14 mouse cellular contexts compared by ENCODE assay signal in the genomic region with DNA sequence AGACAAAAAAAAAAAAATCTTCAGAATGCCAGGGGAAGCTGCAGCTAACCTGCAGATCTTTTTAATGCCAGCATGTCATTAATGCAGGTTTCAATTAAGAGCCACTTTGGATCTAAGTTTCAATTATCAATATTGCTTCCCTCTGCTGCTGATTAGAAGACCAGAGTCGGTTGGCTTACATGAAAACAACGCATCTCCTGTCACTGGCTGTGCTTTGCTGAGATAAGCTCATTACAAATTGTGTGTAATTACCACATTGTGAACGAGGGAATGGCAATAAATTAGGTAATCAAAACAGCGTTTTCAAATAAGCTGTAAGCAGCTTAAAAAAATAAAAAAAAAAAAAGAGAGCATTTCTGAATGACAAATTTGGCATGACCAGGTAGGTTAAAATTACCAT. TPM values are rescaled to one million over a fixed set of nuclear protein-coding genes. Genes with fewer than 3 reads are reported as not detected.
DNase-seq lines count a peak whose midpoint lies in the region; ATAC-seq and TF ChIP-seq lines count a peak whose summit lies in the region.
"Had no signal": no experiment of that assay in that cellular context is flagged by ENCODE, and none has a peak within 500 bp of the region (broad histone marks: within the 10 kb centered on the region; RNA-seq: fewer than 3 reads in every experiment).

No protein-coding gene starts in this region.

- no peak for ATAC-seq in heart, embryonic 15.5 days (replicated peaks; ENCODE audit: insufficient number of reproducible peaks, insufficient read depth, low FRiP score, low read depth)
- ATAC-seq in hindbrain, embryonic 16.5 days = peak; percentile 28; the same call in 1 of the 2 replicates
- ATAC-seq: activated CD4-positive, CD25-positive, alpha-beta regulatory T cell, adult 4 months had no signal

- no peak for TF ChIP-seq CTCF in thymus, adult 2 months (IDR thresholded peaks at IDR 0.05; ENCODE audit: borderline replicate concordance, control insufficient read depth, extremely low read depth, insufficient read depth, low read length, poor library complexity)

- no peak for TF ChIP-seq POLR2A in thymus, adult 2 months (IDR thresholded peaks at IDR 0.05; ENCODE audit: control insufficient read depth, extremely low read depth, insufficient read depth, low read length, poor library complexity)

- no peak overlapping the region for H3K4me2 ChIP-seq in heart, embryonic 15.5 days
- peak overlapping the region; percentile 43 for H3K4me2 ChIP-seq in hindbrain, embryonic 16.5 days (ENCODE audit: low read length)

- H3K27ac ChIP-seq in heart, embryonic 15.5 days = peak overlapping the region; percentile 74
- H3K27ac ChIP-seq in hindbrain, embryonic 16.5 days (ENCODE audit: low read depth, low read length) = no peak overlapping the region
- no peak overlapping the region for H3K27ac ChIP-seq in thymus, adult 2 months (ENCODE audit: control insufficient read depth, insufficient read depth, low read length)
- H3K27ac ChIP-seq: lung, embryonic 15.5 days had no signal

- no peak for DNase-seq in heart, adult 9 months (ENCODE audit: low spot score in 2 of 2)
- DNase-seq in retina, postnatal 1 day = peak; percentile 36
- no peak for DNase-seq in retina, embryonic 14.5 days (ENCODE audit: low spot score)
- no peak for DNase-seq in thymus, adult 18-20 months
- no peak for DNase-seq in thymus, adult 2 months
- no peak for DNase-seq in thymus, postnatal 0 days (ENCODE audit: low spot score)

- 55% methylated on average over 4 of the region's 4 CpGs for WGBS in heart, embryonic 15.5 days
- 39% methylated on average over 4 of the region's 4 CpGs for WGBS in hindbrain, embryonic 16.5 days
- 85% methylated on average over 4 of the region's 4 CpGs for WGBS in thymus, adult 2 months

- H3K27me3 ChIP-seq in heart, embryonic 15.5 days = no peaks in the 10 kb centered on the region
- H3K27me3 ChIP-seq in hindbrain, embryonic 16.5 days (replicated peaks; ENCODE audit: control insufficient read depth, insufficient read depth, low read length) = no peaks in the 10 kb centered on the region
- H3K27me3 ChIP-seq in thymus, adult 2 months (ENCODE audit: control insufficient read depth, insufficient read depth, low read length) = no peaks in the 10 kb centered on the region
- H3K27me3 ChIP-seq: lung, embryonic 15.5 days had no signal

- H3K9ac ChIP-seq in heart, embryonic 15.5 days = no peak overlapping the region
- no peak overlapping the region for H3K9ac ChIP-seq in hindbrain, embryonic 16.5 days (ENCODE audit: low read depth, low read length)
- H3K9ac ChIP-seq: lung, embryonic 15.5 days had no signal

- no peaks in the 10 kb centered on the region for H3K9me3 ChIP-seq in heart, embryonic 15.5 days (replicated peaks)
- no peaks in the 10 kb centered on the region for H3K9me3 ChIP-seq in hindbrain, embryonic 16.5 days (ENCODE audit: control insufficient read depth, low read length)
- H3K9me3 ChIP-seq: lung, embryonic 15.5 days had no signal

- no peak overlapping the region for H3K4me3 ChIP-seq in heart, embryonic 15.5 days
- no peak overlapping the region for H3K4me3 ChIP-seq in hindbrain, embryonic 16.5 days (ENCODE audit: low read length)
- no peak overlapping the region for H3K4me3 ChIP-seq in thymus, adult 2 months (ENCODE audit: control insufficient read depth, insufficient read depth, low read length)
- H3K4me3 ChIP-seq: lung, embryonic 15.5 days had no signal

- no peaks in the 10 kb centered on the region; the same call in 1 of the 2 replicates for H3K36me3 ChIP-seq in heart, embryonic 15.5 days
- H3K36me3 ChIP-seq in hindbrain, embryonic 16.5 days (ENCODE audit: control insufficient read depth, insufficient read depth, low read length) = no peaks in the 10 kb centered on the region
- H3K36me3 ChIP-seq in thymus, adult 2 months (ENCODE audit: control insufficient read depth, insufficient read depth, low read length) = no peaks in the 10 kb centered on the region
- H3K36me3 ChIP-seq: lung, embryonic 15.5 days had no signal

- peaks cover 52% of the 10 kb centered on the region for H3K4me1 ChIP-seq in heart, embryonic 15.5 days (replicated peaks)
- H3K4me1 ChIP-seq in hindbrain, embryonic 16.5 days (ENCODE audit: control insufficient read depth, insufficient read depth, low read depth, low read length) = peaks cover 15% of the 10 kb centered on the region
- 0 out of 2 replicates have a peak, but pooled peaks cover 4% of the 10 kb centered on the region for H3K4me1 ChIP-seq in thymus, adult 2 months (replicated peaks; ENCODE audit: control insufficient read depth, insufficient read depth, low read length)

RNA-seq across cellular contexts. Expression of a gene that starts 38.2 kb away (rescaled TPM):
- not detected in 2 replicates for polyA plus RNA-seq in heart, embryonic 15.5 days (2015; fragmentation: Nextera tagmentation; extraction: Ambion mirVana)
- not detected in 2 replicates for polyA plus RNA-seq in hindbrain, embryonic 16.5 days (2015; fragmentation: Nextera tagmentation; extraction: Ambion mirVana)
- not detected in 2 replicates for polyA plus RNA-seq in thymus, adult 2 months (2012; rRNA removed)
- not detected in 2 replicates for polyA plus RNA-seq in thymus, postnatal 0 days (2015; fragmentation: Nextera tagmentation; extraction: Ambion mirVana)
- polyA plus RNA-seq: activated CD4-positive, CD25-positive, alpha-beta regulatory T cell, adult 4 months; embryonic facial prominence, embryonic 11.5 days; intestine, embryonic 14.5 days; lung, embryonic 15.5 days; stomach, embryonic 14.5 days; urinary bladder, adult 2 months had no signal
